Mouse (Mus musculus) liver (tissue): ENCODE data around the gene Cdc42bpb.
A peak's percentile ranks its signal among the peaks of the same experiment; 100 is the strongest.

Experiments used
- DNase-seq: peaks from one replicate; pipeline ENCODE4 v3.0.0-alpha.2; 2020; ENCODE audit warnings: mixed read lengths

Gene Cdc42bpb

DNA sequence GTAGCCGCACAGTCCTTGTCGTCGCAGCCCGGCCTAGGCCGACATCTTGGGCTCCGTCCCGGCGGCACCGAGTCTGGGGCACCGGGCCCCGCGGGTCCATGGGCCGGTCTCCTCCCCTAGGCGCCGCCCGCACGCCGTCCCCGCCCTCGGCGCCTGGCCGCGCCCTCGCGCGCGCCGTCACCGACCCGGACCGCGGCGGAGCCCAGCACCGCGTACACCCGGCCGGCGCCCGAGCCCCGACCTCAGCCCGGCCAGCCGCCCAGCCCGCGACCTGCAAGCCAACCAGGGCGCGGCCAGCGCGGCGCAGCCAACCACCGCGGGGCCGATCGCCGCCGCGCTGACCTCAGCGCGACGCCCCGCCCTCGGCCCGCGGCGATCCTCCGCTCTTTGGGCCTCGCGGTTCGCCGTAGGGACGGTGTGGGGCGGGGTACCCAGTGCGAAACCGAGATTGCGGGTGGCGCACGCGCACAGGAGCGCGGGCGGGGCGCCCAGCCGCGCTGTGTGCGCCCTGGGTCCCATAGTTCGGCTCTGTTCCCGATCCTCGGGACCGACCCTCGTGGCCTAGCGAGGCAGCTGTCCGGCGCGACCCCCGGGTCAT, at the start of gene Cdc42bpb:
Gene Cdc42bpb, minus strand, starts transcription at position 343 of the 598 bp plus-strand sequence.
- peak; percentile 81 for DNase-seq

DNA sequence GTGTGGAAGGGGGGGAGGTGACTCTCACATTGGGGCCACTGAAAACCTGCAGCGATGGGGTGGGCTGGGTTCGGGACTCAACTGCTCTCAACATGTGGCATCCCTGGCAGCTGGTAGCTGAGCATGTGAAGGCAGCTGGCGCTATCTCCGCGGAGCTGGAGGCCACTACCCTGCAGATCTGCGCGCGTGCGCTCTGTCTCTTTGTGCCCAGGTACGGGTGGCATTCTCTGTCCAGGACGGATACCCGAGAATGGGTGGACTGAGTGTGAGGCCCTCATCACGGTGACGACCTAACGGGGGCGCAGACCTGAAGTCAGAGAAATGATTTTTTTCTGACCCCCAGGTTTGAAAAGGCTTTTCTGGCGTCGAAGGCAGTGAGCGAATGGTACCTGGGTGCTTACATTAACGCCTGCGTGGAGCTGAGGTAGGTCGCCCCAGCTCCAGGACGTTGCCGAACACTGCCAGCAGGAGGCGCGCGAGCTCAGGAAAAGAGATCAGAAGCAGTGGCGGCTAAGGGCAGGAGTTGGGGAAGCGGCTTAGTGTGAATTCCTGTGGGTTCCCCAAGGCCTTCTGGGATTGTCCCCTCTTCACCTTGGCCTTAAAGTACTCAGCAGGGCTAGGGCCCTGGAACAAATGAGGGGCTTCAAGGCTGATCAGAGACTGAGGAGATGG, 48.4 kb upstream of the Cdc42bpb start:
- DNase-seq, result peak; percentile 93

GRCm38 (mm10) chr12:111425258-111425657, 47.7 kb upstream of the Cdc42bpb start:
- peak; percentile 85 for DNase-seq

GRCm38 (mm10) chr12:111424547-111424946, 47.0 kb upstream of the Cdc42bpb start:
- no peak for DNase-seq

- DNase-seq, result no peak
Observed at GRCm38 (mm10) chr12:111423570-111424129, 46.1 kb upstream of the Cdc42bpb start.

DNA sequence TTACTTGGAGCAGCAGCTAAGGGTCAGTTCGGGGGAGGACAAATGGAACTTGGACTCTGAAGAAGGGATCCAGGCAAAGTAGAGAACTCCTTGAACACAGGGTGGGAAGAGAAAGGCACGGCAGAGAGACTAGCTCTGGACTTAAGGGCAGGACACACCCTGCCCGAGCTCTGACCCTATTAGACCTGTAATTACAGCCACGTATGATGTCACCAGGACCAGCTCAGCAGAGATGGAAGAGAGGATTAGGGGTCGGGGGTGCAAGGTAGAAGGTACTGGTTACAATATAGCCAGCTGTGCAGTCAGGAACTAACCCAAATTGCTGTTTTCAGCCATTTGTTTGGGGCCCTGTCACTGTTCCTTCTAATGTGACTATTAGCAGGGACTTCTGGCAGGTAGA, 45.3 kb upstream of the Cdc42bpb start:
- no peak for DNase-seq

GRCm38 (mm10) chr12:111420946-111421709, 43.6 kb upstream of the Cdc42bpb start:
- peak; percentile 54 for DNase-seq

DNA sequence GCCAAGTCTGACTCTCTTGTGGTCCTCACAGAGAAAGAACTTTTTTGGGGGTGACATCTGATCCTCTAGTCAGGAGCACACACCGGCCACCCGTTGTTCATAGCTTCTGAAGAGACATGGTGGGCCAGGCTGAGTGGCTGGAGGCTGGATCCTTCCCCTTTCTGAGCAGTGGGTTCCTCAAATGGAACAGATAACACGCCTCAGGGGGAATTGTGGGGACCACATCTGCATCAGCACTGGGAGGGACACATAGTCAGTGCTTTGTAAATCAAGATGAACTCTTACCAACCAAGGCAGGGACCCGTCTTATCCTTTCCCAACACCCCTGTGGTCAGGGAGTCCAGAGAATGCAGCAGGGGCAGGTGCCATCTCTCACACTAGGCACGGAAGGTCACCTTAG, 42.4 kb upstream of the Cdc42bpb start:
- no peak for DNase-seq

DNA sequence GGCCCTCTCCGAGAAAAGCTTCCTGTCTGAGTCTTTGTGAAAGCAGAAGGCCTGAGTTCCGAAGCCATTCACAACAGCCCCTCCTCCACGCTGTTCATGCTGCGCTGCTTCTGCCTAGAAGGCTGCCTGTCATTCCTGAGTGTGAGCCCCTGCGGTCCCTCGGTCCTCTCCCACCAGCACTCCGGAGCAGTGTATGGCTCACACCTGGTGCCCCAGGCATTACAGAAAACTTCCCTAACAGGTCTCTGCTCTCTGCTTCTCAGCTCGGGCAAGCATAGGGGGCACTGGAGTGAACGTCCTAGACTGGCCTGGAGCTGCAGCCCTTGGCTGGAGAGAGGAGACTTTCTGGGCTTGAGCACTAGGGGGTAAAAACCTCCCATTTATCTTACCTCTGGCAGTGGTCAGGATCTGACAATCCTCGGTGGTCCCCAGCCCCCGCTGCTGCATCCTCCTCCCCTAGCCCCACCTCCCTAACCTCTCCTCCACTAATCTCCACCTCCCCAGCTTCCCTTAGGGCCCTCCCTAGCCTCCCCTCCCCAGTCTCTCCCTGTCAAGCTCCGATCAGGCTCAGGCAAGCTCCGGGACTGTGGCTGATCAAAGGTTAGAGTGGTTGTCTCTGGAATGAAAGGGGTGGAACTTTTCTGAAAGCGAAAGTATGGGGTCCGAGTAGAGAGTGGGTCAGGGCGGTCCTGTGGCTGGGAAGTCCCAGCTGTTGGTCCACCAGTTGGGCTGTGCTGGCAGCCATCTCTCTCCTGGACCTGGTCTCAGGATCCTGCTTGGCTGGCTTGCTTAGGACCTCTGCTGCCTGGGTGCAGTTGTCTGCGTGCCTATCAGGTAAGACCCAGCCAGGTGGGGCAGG, 39.6 kb upstream of the Cdc42bpb start, which contains the start of gene Exoc3l4:
Gene Exoc3l4, plus strand, starts transcription at position 97 of the 859 bp plus-strand sequence.
- peak; percentile 50 for DNase-seq

- peak; percentile 90 for DNase-seq
Observed at GRCm38 (mm10) chr12:111413300-111413699, 35.8 kb upstream of the Cdc42bpb start.

DNA sequence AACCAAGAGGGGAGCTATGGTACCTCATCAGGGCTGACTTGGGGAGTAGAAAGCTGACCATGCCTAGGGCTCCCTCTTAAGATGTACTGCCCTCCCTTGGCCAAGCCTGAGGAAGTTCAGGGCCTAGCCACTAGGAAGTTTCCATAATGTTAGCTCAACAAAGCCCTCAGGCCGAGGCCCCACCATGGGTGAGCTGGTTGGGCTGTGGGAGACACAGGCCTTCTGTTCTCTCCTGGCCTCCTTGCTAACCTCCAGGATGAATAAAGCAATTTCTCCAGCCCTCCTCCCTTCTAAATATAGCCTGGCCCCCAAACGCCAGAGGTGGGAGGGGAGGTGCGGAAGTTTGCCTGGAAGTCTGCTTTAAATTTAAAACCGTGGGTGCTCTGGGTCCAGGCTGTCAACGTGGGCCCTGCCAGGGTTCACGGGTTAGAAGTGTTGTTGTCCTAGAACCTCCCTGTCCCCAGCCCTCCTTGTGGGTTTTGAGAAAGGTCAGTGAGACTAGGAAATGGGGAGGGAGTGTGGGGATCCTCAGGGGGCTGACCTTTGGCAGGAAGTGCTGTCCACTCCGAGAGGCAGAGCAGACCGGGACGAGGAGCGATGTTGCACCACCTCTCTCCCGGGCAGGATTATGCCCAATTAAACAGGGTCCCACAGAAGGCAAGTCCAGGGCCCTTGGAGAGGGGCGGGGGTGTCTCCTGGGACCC, 35.2 kb upstream of the Cdc42bpb start:
- no peak for DNase-seq

DNA sequence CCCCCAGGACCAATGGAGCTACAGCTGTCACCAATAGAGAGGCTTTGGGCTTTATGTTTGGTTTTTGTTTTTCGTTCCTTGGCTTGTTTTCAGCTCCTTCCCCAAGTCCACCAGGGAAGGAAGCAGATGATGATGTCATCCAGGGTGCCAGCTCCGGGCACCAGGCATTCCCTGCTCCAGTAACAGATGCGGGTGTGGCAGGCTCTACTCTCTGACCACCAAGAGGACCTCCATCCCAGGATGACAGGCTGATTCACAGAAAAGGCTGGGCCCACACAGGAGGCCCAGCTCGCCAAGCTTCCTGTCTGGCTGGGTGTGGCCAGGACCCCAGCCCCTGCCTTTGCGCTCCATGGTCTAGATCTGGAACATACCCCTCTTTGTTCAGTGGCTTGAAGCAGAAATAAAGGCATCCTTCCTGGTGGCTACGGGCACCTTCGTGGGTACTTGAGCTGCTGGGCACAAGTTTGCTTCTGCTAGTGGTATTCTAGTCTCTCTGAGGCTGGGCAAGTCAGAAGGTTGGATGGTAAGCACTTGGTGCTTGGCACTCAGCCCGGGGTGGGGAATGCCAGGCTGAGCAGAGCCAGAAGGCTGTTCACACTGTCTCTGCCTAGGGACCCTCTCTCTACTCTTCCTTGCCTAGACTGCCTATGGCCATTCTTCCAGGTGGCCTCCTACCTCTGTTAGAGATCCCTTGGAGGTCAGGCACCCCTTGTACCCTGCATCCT, 34.3 kb upstream of the Cdc42bpb start:
- no peak for DNase-seq

GRCm38 (mm10) chr12:111409583-111409982, 32.1 kb upstream of the Cdc42bpb start:
- no peak for DNase-seq

- DNase-seq, result no peak
Observed at GRCm38 (mm10) chr12:111406622-111407021, 29.1 kb upstream of the Cdc42bpb start, which contains the start of gene Lbhd2. Gene Lbhd2 (plus strand): TSS chr12:111406809.

GRCm38 (mm10) chr12:111404880-111405279, 27.4 kb upstream of the Cdc42bpb start:
- no peak for DNase-seq

DNA sequence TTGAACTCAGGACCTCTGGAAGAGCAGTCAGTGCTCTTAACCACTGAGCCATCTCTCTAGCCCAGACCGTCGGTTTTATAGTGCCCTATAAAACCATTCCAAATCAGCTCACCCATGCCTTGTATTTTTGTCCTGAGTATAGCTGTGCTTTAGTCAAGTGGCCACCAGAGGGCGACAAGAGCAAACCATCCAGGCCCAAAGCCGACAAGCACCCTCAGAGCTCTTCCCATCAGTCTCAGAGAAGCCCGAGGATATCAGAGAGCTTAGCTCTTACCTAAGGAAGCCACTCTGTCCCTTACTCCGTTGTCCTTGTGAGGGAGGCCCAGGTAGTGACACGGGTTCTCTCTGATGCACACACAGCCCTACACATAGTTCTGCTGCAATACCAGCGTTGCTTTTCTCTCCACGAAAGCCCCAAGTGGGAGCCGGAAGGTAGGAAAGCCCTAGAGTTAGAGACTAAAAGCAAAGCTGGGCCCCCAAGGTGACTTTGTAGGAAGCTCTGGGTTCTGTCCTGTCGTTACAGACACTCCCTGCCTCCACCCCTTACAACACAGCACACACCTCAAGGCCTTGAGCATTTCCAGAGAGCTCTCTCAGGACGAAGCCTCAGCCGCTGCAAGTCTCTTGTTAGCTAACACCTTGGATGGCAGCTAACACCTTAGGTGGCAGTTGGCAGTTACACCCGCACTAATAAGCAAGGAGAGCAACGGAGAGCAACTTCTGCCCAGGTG, 24.1 kb upstream of the Cdc42bpb start:
- peak; percentile 76 for DNase-seq

DNA sequence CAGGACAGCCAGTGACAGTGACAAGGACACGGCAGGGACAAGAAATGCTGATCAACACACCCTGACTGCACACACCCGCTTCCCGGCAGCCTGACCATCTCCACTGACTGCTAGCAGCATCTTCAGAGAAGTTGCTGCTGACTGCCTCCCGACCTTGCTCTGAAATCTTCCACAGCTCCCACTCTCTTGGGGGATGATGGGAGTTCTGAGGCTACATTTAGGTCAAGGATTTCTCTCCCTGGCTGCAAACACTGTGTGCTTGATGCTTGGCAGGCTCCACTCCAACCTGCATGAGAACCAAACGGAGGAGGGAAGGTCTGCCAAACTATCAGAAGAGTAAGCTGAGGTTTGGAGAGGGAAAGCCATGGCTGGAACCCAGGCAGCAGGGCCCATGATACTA, 19.5 kb upstream of the Cdc42bpb start:
- DNase-seq, result no peak

DNA sequence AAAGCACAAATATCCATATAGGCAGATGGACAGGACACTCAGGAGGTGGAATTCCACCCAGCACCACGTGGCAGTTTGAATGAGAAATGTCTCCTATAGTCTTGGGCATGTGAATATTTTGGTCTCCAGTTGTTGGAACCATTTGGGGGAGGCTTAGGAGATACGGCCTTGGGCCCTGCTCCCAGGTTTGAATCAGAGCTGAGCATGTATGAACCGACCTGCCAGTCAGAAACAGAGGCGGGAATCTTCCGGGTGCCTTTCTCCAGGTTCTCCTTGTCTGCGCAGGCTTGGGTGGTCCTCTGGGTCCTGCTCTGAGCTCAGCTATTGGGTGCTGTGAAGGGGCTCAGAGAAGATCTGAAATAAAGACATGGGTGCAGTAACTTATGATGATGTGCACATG, 16.5 kb upstream of the Cdc42bpb start:
- DNase-seq, result no peak

DNA sequence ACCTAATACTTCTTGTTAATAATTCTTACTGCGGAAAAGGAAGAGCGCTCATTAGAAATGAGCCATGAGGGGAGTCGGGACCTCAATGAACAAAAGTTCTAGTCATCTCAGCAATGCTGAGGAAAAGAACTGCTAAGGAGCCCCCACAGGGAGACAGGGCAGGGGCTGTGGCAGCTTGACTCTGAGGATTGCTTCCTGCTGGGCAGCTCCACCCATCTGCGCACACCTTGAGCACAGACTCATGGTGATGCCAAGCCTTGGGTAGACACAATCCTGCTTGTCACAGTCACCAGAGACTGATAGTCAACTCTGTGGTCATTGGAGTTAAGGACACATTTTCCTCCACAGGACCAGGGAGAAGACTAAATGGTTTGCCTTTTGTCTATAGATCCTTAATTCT, 9.6 kb upstream of the Cdc42bpb start:
- no peak for DNase-seq

DNA sequence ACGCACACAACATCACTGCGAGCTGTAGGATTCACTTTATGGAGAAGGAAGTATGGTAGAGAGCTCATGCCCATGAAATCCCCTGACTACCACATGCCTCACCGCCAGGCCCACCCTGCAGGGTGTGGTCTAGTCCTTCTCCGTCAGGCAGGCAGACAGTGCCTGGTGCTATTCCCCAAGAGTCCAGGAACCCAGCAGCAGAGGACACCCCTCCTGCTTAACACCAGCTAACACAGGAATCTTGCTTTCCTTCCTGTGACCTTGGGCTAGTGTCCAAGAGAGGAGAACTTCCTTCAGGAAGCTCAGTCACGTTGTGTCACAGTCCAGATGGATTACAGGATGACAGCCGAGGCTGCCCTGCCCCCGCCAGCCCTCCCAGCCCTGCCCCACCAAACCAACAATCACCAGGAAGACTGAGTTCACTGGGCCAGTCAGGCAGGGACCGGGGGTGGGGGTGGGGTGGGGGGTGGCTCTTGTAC, 9.2 kb upstream of the Cdc42bpb start:
- peak; percentile 25 for DNase-seq
